Mouse (Mus musculus): ENCODE measurements around the gene Tlr12. TPM values are rescaled to one million over a fixed set of nuclear protein-coding genes. Genes with fewer than 3 reads are reported as not detected.

The Tlr12 gene
- polyA plus RNA-seq, 1 experiment from 2014 or later = 0.91 TPM

DNA sequence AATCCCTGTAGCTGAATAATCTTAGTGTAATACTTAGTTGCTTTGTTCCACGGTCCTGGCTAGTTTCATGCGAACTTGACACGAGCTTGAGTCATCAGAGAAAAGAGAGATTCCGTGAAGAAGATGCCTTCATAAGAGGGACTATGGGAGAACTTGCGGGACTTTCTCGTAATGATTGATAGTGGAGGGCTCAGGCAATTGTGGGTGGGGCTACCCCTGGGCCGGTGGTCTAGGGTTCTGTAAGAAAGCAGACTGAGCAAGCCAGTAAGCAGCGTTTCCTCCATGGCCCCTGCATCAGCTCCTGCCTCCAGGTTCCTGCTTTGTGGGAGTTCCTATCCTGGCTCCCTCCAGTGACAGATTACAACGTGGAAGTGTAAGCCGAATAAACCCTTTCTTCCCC lies 7.7 kb downstream of the Tlr12 start:
- H3K9ac ChIP-seq (ENCODE audit: low read depth, low read length) = no peak overlapping the region
- peak overlapping the region; percentile 39 for H3K4me2 ChIP-seq (replicated peaks; ENCODE audit: low read depth, low read length)
- no peaks in the 10 kb centered on the region; the same call in 1 of the 2 replicates for H3K36me3 ChIP-seq (ENCODE audit: control insufficient read depth, insufficient read depth, low read length)
- ATAC-seq (ENCODE audit: low FRiP score, low TSS enrichment) = no peak
- H3K4me3 ChIP-seq (ENCODE audit: low read length) = peak overlapping the region; percentile 18; the same call in 1 of the 2 replicates
- H3K4me1 ChIP-seq (ENCODE audit: control insufficient read depth, insufficient read depth, low read length) = peaks cover 3% of the 10 kb centered on the region; the same call in 1 of the 2 replicates
- 25% methylated on average over 10 of the region's 10 CpGs for WGBS
- no peak overlapping the region for H3K27ac ChIP-seq (ENCODE audit: low read depth, low read length)
- no peaks in the 10 kb centered on the region for H3K9me3 ChIP-seq (ENCODE audit: control insufficient read depth, low read length)
- no peaks in the 10 kb centered on the region for H3K27me3 ChIP-seq (ENCODE audit: control insufficient read depth, insufficient read depth, low read length)

DNA sequence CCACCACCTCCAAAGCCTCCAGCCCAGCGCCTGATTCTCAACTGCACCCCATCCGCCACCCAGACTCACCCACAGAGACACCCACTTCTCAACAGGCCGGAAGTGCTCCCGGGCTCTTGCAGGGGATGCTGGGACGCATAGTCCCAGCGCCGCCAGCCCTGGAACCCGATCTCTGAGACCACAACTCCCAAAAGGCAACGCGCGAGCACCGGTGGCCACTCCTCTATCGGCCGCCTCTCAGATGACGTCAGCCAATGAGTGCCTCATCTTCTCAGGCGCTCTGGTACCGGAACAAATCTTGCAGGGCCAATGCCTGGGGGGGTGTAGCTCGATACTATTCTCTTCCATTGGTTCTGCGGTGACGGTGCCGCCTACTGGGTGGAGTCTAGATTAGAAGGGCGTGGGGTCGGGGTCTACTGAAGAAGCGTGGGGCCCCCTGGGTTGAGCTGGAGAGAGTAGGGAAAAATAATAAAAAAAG lies 8.5 kb downstream of the Tlr12 start, which contains the start of gene Zscan20:
Gene Zscan20, minus strand, starts transcription at position 174 of the 478 bp plus-strand sequence.
- H3K4me3 ChIP-seq (ENCODE audit: low read length) = peak within 1 kb of the TSS; percentile 53
- H3K27me3 ChIP-seq (ENCODE audit: control insufficient read depth, insufficient read depth, low read length) = no peaks in the 10 kb centered on the region
- ATAC-seq (ENCODE audit: low FRiP score, low TSS enrichment) = peak; percentile 97
- peak within 1 kb of the TSS; percentile 64 for H3K4me2 ChIP-seq (replicated peaks; ENCODE audit: low read depth, low read length)
- no peak within 1 kb of the TSS for H3K27ac ChIP-seq (ENCODE audit: low read depth, low read length)
- H3K9ac ChIP-seq (ENCODE audit: low read depth, low read length) = peak within 1 kb of the TSS; percentile 60
- no peaks in the 10 kb centered on the region for H3K9me3 ChIP-seq (ENCODE audit: control insufficient read depth, low read length)
- under 1% methylated on average over 24 of the region's 24 CpGs for WGBS
- no peaks in the 10 kb centered on the region; the same call in 1 of the 2 replicates for H3K36me3 ChIP-seq (ENCODE audit: control insufficient read depth, insufficient read depth, low read length)
- peaks cover 3% of the 10 kb centered on the region; the same call in 1 of the 2 replicates for H3K4me1 ChIP-seq (ENCODE audit: control insufficient read depth, insufficient read depth, low read length)

DNA sequence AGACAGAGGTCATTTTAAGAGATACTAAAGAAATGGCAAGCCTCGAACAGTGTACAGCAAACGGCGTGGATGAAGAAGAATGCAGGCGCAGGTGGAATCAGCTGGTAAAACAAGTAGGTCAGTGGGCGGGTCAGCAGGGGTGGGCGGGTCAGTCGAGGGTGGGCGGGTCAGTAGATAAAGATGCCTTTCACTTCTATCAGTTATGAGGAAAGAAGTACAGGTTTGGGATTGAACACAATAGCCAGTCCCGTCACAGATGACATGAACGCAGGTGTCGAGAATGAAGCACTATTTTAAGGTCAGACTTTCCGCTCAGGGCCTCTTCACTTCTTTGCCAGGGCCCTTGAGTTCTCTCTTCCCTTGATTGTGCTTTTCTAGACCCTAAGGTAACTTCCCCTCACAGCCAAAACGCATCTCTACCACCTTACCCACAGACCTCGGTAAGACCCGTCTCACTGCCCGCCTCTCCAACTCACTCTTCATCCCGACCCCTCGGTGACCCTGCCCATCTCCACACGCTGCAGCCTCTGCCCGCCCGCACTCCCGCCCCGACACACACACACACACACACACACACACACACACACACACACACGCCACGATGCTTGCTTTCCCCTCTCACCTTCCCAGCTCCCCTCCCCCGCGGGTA lies 9.0 kb downstream of the Tlr12 start:
- 10% methylated on average over 25 of the region's 27 CpGs for WGBS
- Histone ChIP-seq H3K27ac (ENCODE audit: low read depth, low read length) (no peak overlapping the region), H3K4me2 (replicated peaks; ENCODE audit: low read depth, low read length) (peak overlapping the region; percentile 64), H3K36me3 (ENCODE audit: control insufficient read depth, insufficient read depth, low read length) (peaks cover 1% of the 10 kb centered on the region; the same call in 1 of the 2 replicates), H3K9ac (ENCODE audit: low read depth, low read length) (peak overlapping the region; percentile 60), H3K27me3 (ENCODE audit: control insufficient read depth, insufficient read depth, low read length) (no peaks in the 10 kb centered on the region), H3K4me3 (ENCODE audit: low read length) (peak overlapping the region; percentile 53), H3K9me3 (ENCODE audit: control insufficient read depth, low read length) (no peaks in the 10 kb centered on the region), H3K4me1 (ENCODE audit: control insufficient read depth, insufficient read depth, low read length) (peaks cover 3% of the 10 kb centered on the region; the same call in 1 of the 2 replicates)
- ATAC-seq (ENCODE audit: low FRiP score, low TSS enrichment) = peak; percentile 54

DNA sequence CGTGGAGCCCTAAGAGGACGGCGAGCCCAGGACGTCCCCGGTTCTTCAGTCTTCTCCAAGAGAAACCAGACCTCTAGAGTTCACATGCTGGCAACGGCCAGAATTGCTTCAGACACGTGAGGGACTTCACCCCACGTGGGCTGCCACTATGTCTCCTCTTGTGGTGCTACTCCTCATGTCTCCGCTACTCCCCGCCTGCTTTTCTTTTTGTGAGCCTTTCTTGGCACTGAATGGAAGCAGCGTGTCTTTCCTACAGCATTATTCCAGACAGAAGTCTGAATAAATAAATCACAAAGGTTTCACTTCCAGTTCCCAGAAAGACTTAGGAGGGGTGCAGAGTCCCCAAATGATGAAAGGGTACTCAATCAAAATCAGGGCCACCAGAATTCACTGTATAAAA lies 10.8 kb downstream of the Tlr12 start:
- Histone ChIP-seq H3K4me1 (ENCODE audit: control insufficient read depth, insufficient read depth, low read length) (peaks cover 3% of the 10 kb centered on the region; the same call in 1 of the 2 replicates), H3K4me3 (ENCODE audit: low read length) (no peak overlapping the region), H3K9me3 (ENCODE audit: control insufficient read depth, low read length) (no peaks in the 10 kb centered on the region), H3K27ac (ENCODE audit: low read depth, low read length) (no peak overlapping the region), H3K4me2 (replicated peaks; ENCODE audit: low read depth, low read length) (no peak overlapping the region), H3K9ac (ENCODE audit: low read depth, low read length) (no peak overlapping the region), H3K27me3 (ENCODE audit: control insufficient read depth, insufficient read depth, low read length) (no peaks in the 10 kb centered on the region), H3K36me3 (ENCODE audit: control insufficient read depth, insufficient read depth, low read length) (peaks cover 19% of the 10 kb centered on the region)
- WGBS = 88% methylated on average over 11 of the region's 11 CpGs
- no peak for ATAC-seq (ENCODE audit: low FRiP score, low TSS enrichment)

DNA sequence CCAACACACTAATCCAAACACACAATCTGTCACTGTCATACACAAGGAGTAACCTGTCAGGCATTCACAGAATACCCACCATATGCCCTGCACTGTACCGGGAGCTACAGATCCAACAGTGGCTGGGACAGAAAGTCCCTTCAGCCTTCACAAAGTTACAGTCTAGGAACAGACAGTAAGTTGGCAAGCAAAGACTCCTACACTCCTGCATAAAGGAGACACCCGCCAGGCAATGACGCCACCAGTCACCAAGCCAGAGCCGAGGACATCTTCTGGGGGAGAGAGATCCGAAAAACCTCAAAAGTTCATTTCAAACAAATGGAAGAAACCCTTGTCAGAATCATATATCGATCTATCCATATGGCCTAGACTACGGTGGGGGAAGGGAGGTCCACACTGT lies 11.8 kb downstream of the Tlr12 start:
- Histone ChIP-seq H3K9me3 (ENCODE audit: control insufficient read depth, low read length) (no peaks in the 10 kb centered on the region), H3K27ac (ENCODE audit: low read depth, low read length) (no peak overlapping the region), H3K9ac (ENCODE audit: low read depth, low read length) (no peak overlapping the region), H3K4me1 (ENCODE audit: control insufficient read depth, insufficient read depth, low read length) (peaks cover 3% of the 10 kb centered on the region; the same call in 1 of the 2 replicates), H3K36me3 (ENCODE audit: control insufficient read depth, insufficient read depth, low read length) (peaks cover 24% of the 10 kb centered on the region), H3K27me3 (ENCODE audit: control insufficient read depth, insufficient read depth, low read length) (no peaks in the 10 kb centered on the region), H3K4me2 (replicated peaks; ENCODE audit: low read depth, low read length) (no peak overlapping the region), H3K4me3 (ENCODE audit: low read length) (no peak overlapping the region)
- ATAC-seq (ENCODE audit: low FRiP score, low TSS enrichment) = no peak
- WGBS = 97% methylated on average over 7 of the region's 7 CpGs

DNA sequence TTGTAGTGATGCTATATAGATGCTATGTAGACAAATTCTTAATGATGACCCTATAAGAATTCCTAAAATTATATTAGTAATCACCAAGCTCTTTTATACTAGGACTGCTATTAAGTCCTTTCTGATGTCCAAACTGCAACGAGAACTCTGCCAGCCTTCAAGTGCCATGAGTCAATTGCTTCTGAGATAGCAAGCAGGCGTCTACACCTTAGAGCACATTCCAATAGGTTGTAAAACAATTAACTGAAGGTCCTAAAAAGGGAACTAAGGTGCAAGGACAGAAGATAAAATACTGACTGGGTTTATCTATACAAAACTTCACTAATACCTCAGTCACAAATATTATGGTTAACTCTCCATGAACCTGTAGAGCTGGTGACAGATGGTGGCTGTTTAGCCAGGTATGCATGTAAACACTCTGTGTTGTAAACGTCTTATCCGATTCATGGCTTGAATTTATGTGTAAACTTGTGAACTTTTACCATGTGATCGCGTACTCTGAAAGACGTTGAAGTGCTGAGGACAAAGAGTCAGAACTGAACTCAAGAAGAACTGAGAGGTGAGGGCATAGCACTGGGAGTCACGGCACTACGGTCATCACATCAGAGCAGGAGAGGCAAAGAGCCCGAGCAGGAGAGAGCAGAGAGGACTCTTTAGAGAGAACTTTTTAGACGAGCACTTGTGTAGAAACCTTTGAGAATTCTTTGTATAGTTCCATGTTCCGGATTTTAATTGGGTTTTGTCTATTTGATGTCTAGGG lies 20.4 kb downstream of the Tlr12 start:
- Histone ChIP-seq H3K36me3 (ENCODE audit: control insufficient read depth, insufficient read depth, low read length) (peaks cover 13% of the 10 kb centered on the region), H3K27ac (ENCODE audit: low read depth, low read length) (no peak overlapping the region), H3K9me3 (ENCODE audit: control insufficient read depth, low read length) (no peaks in the 10 kb centered on the region), H3K4me2 (replicated peaks; ENCODE audit: low read depth, low read length) (no peak overlapping the region), H3K4me3 (ENCODE audit: low read length) (no peak overlapping the region), H3K4me1 (ENCODE audit: control insufficient read depth, insufficient read depth, low read length) (no peaks in the 10 kb centered on the region), H3K27me3 (ENCODE audit: control insufficient read depth, insufficient read depth, low read length) (no peaks in the 10 kb centered on the region), H3K9ac (ENCODE audit: low read depth, low read length) (no peak overlapping the region)
- no peak for ATAC-seq (ENCODE audit: low FRiP score, low TSS enrichment)
- 64% methylated on average over 12 of the region's 12 CpGs for WGBS

DNA sequence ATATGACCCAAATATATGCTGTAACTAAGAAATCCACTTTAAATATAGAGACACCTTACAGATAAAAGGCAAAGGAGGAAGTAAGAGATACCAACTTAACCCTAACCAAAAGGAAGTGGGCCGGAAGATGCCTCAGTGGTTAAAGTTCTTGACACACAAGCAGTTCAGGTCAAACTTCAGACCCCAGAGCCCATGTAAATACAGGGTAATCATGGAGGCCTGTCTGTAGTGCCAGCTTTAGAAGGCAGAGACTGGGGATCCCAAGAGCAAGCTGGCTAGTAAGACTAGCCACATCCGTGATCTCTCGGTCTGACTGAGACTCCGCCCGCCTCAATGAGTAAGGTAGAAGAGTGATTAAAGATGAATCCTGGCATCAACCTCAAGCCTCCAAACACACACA lies 24.4 kb downstream of the Tlr12 start:
- no peak for ATAC-seq (ENCODE audit: low FRiP score, low TSS enrichment)
- WGBS = 94% methylated on average over 5 of the region's 5 CpGs
- Histone ChIP-seq H3K4me1 (ENCODE audit: control insufficient read depth, insufficient read depth, low read length) (no peaks in the 10 kb centered on the region), H3K9ac (ENCODE audit: low read depth, low read length) (no peak overlapping the region), H3K4me3 (ENCODE audit: low read length) (no peak overlapping the region), H3K9me3 (ENCODE audit: control insufficient read depth, low read length) (no peaks in the 10 kb centered on the region), H3K27me3 (ENCODE audit: control insufficient read depth, insufficient read depth, low read length) (no peaks in the 10 kb centered on the region), H3K27ac (ENCODE audit: low read depth, low read length) (no peak overlapping the region), H3K36me3 (ENCODE audit: control insufficient read depth, insufficient read depth, low read length) (peaks cover 17% of the 10 kb centered on the region; the same call in 1 of the 2 replicates), H3K4me2 (replicated peaks; ENCODE audit: low read depth, low read length) (no peak overlapping the region)

DNA sequence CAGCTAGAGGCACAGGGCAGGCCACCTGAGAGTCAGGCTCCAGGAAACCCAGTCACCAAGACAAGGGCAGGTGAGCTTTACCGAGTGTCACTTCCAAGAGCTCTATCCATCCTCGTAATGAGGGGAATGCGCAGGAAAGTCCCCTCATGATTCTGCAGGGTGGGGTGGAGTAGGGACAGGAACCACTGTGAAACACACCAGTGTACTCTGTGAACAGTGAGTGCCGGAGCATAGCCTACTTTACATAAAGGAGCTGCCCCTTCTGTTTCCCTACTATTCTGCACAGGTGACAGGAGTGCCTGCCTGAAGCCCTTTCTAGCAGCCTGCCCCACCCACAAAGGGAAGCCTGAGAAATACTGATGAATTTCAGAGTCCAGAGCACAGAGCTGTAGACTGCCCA lies 25.1 kb downstream of the Tlr12 start:
- Histone ChIP-seq H3K27ac (ENCODE audit: low read depth, low read length) (no peak overlapping the region), H3K9ac (ENCODE audit: low read depth, low read length) (no peak overlapping the region)
- 90% methylated on average over 4 of the region's 4 CpGs for WGBS

DNA sequence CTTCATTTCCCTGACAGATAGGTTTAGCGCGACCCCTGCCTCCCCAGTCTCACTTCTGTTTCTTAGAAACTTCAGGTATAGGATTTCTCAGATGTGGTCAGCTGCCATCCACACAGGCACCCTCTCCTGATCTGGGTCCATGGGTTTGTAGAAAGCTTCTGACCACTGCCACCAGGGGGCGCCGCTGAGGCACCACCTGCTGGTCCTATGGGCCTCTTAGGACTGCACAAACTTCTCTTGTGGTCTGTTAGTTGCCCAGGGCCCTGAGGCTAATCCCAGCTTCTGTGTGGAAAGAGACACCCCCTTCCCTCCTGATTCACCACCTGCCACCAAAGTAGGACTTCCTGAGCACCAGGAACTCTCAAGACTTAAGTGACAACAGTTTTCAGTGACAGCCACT lies 39.2 kb downstream of the Tlr12 start:
- H3K36me3 ChIP-seq (ENCODE audit: control insufficient read depth, insufficient read depth, low read length) = peaks cover 18% of the 10 kb centered on the region
- H3K27me3 ChIP-seq (ENCODE audit: control insufficient read depth, insufficient read depth, low read length) = no peaks in the 10 kb centered on the region
- no peak overlapping the region for H3K27ac ChIP-seq (ENCODE audit: low read depth, low read length)
- H3K4me1 ChIP-seq (ENCODE audit: control insufficient read depth, insufficient read depth, low read length) = no peaks in the 10 kb centered on the region
- WGBS = 55% methylated on average over 4 of the region's 4 CpGs
- no peak overlapping the region for H3K4me3 ChIP-seq (ENCODE audit: low read length)
- ATAC-seq (ENCODE audit: low FRiP score, low TSS enrichment) = no peak
- peaks cover 27% of the 10 kb centered on the region for H3K9me3 ChIP-seq (ENCODE audit: control insufficient read depth, low read length)
- no peak overlapping the region for H3K4me2 ChIP-seq (replicated peaks; ENCODE audit: low read depth, low read length)
- H3K9ac ChIP-seq (ENCODE audit: low read depth, low read length) = no peak overlapping the region

More for the DNA sequence above, 25.1 kb downstream of the Tlr12 start:
- H3K4me3 ChIP-seq (ENCODE audit: low read length) = no peak overlapping the region
- no peaks in the 10 kb centered on the region for H3K27me3 ChIP-seq (ENCODE audit: control insufficient read depth, insufficient read depth, low read length)
- peaks cover 22% of the 10 kb centered on the region; the same call in 1 of the 2 replicates for H3K36me3 ChIP-seq (ENCODE audit: control insufficient read depth, insufficient read depth, low read length)
- no peak for ATAC-seq (ENCODE audit: low FRiP score, low TSS enrichment)
- no peaks in the 10 kb centered on the region for H3K4me1 ChIP-seq (ENCODE audit: control insufficient read depth, insufficient read depth, low read length)
- no peaks in the 10 kb centered on the region for H3K9me3 ChIP-seq (ENCODE audit: control insufficient read depth, low read length)
- no peak overlapping the region for H3K4me2 ChIP-seq (replicated peaks; ENCODE audit: low read depth, low read length)
